Mouse (Mus musculus) midbrain, embryonic 10.5 days (tissue): Measurements from ENCODE around the gene Dscam. TPM values are rescaled to one million over a fixed set of nuclear protein-coding genes. Genes with fewer than 3 reads are reported as not detected.

Experiments used
- DNase-seq: peaks from one replicate; pipeline ENCODE4 v3.0.0-alpha.2; 2017; ENCODE audit warnings: low spot score
- H3K27ac ChIP-seq: fragments of 300-500 bp; sonication (generic); replicated peaks from 2 replicates; pipeline ENCODE4 v1.5.1; 2016; ENCODE audit warnings: mild to moderate bottlenecking
- H3K27me3 ChIP-seq: fragments of 300-500 bp; sonication (generic); 2 replicates; pipeline ENCODE4 v1.6.1; 2016; ENCODE audit warnings: low read depth, mild to moderate bottlenecking; ENCODE audit not compliant: poor library complexity, severe bottlenecking
- H3K36me3 ChIP-seq: fragments of 300-500 bp; sonication (generic); 2 replicates; pipeline ENCODE4 v1.6.1; 2016; ENCODE audit warnings: mild to moderate bottlenecking, moderate library complexity
- H3K4me1 ChIP-seq: fragments of 300-500 bp; sonication (generic); 2 replicates; pipeline ENCODE4 v1.6.1; 2016
- H3K4me3 ChIP-seq: fragments of 300-500 bp; sonication (generic); 2 replicates; pipeline ENCODE4 v1.5.1; 2016; ENCODE audit warnings: mild to moderate bottlenecking, moderate library complexity
- H3K9me3 ChIP-seq: fragments of 300-500 bp; sonication (generic); replicated peaks from 2 replicates; pipeline ENCODE4 v1.6.1; 2016; ENCODE audit warnings: mild to moderate bottlenecking
- WGBS: fragments of 180-500 bp; shearing (Covaris S2); methylation state at CpG from one replicate; pipeline ENCODE4 v1.1.7; 2016; 5-methylcytosine and 5-hydroxymethylcytosine counted together
- polyA plus RNA-seq: library from polyadenylated mRNA; unstranded; fragments of >200 nt; fragmentation: Nextera tagmentation; extraction: Ambion mirVana; gene quantifications from 2 replicates; pipeline ENCODE4 v1.2.1, GENCODE M21; 2016

The Dscam gene
- polyA plus RNA-seq, 1 experiment from 2014 or later: 0.46 TPM

GRCm38 (mm10) chr16:96695882-96696281 is 474.7 kb downstream of the Dscam start:
- no peaks in the 10 kb centered on the region for H3K9me3 ChIP-seq
- H3K4me3 ChIP-seq: no peak overlapping the region
- H3K27me3 ChIP-seq: no peaks in the 10 kb centered on the region
- H3K4me1 ChIP-seq: peaks cover 3% of the 10 kb centered on the region
- no peak overlapping the region for H3K27ac ChIP-seq
- DNase-seq: no peak
- no peaks in the 10 kb centered on the region for H3K36me3 ChIP-seq
- 87% methylated on average over 4 of the region's 4 CpGs for WGBS

GRCm38 (mm10) chr16:96691576-96691975 is 479.0 kb downstream of the Dscam start:
- H3K27ac ChIP-seq: no peak overlapping the region
- no peaks in the 10 kb centered on the region for H3K9me3 ChIP-seq
- 87% methylated on average over 6 of the region's 6 CpGs for WGBS
- no peaks in the 10 kb centered on the region for H3K27me3 ChIP-seq
- no peaks in the 10 kb centered on the region for H3K36me3 ChIP-seq
- H3K4me3 ChIP-seq: no peak overlapping the region
- peaks cover 25% of the 10 kb centered on the region for H3K4me1 ChIP-seq
- no peak for DNase-seq

GRCm38 (mm10) chr16:96690052-96690451 is 480.5 kb downstream of the Dscam start:
- H3K4me3 ChIP-seq: no peak overlapping the region
- H3K27ac ChIP-seq: 0 out of 2 replicates have a peak overlapping the region, but pooled peaks have one; percentile 38
- no peaks in the 10 kb centered on the region for H3K27me3 ChIP-seq
- DNase-seq: peak; percentile 37
- no peaks in the 10 kb centered on the region for H3K9me3 ChIP-seq
- peaks cover 25% of the 10 kb centered on the region for H3K4me1 ChIP-seq
- WGBS: 13% methylated on average over 1 of the region's 2 CpGs
- no peaks in the 10 kb centered on the region for H3K36me3 ChIP-seq

- WGBS: 13% methylated on average over 1 of the region's 1 CpGs
- H3K9me3 ChIP-seq: no peaks in the 10 kb centered on the region
- H3K4me3 ChIP-seq: no peak overlapping the region
- 0 out of 2 replicates have a peak overlapping the region, but pooled peaks have one; percentile 38 for H3K27ac ChIP-seq
- H3K36me3 ChIP-seq: no peaks in the 10 kb centered on the region
- H3K4me1 ChIP-seq: peaks cover 25% of the 10 kb centered on the region
- no peaks in the 10 kb centered on the region for H3K27me3 ChIP-seq
- DNase-seq: no peak
Observed at GRCm38 (mm10) chr16:96689419-96689818, 481.1 kb downstream of the Dscam start.

- WGBS: 88% methylated on average over 14 of the region's 14 CpGs
- no peak overlapping the region for H3K27ac ChIP-seq
- H3K27me3 ChIP-seq: no peaks in the 10 kb centered on the region
- H3K36me3 ChIP-seq: no peaks in the 10 kb centered on the region
- no peaks in the 10 kb centered on the region for H3K9me3 ChIP-seq
- no peak overlapping the region for H3K4me3 ChIP-seq
- no peak for DNase-seq
- peaks cover 14% of the 10 kb centered on the region for H3K4me1 ChIP-seq
Observed at GRCm38 (mm10) chr16:96685065-96685464, 485.5 kb downstream of the Dscam start.

- Histone ChIP-seq H3K4me3 (no peak overlapping the region), H3K27ac (no peak overlapping the region), H3K27me3 (no peaks in the 10 kb centered on the region), H3K4me1 (peaks cover 9% of the 10 kb centered on the region), H3K9me3 (no peaks in the 10 kb centered on the region), H3K36me3 (no peaks in the 10 kb centered on the region)
- WGBS: 29% methylated on average over 4 of the region's 4 CpGs
- peak; percentile 39 for DNase-seq
Observed at GRCm38 (mm10) chr16:96684581-96684980, 486.0 kb downstream of the Dscam start.

- 78% methylated on average over 5 of the region's 5 CpGs for WGBS
- Histone ChIP-seq H3K27ac (no peak overlapping the region), H3K27me3 (no peaks in the 10 kb centered on the region), H3K36me3 (no peaks in the 10 kb centered on the region), H3K4me3 (no peak overlapping the region), H3K9me3 (no peaks in the 10 kb centered on the region), H3K4me1 (no peaks in the 10 kb centered on the region)
- DNase-seq: no peak
Observed at GRCm38 (mm10) chr16:96682289-96682972, 488.1 kb downstream of the Dscam start.

GRCm38 (mm10) chr16:96679981-96680380 is 490.6 kb downstream of the Dscam start:
- H3K27ac ChIP-seq: no peak overlapping the region
- H3K9me3 ChIP-seq: no peaks in the 10 kb centered on the region
- no peaks in the 10 kb centered on the region for H3K36me3 ChIP-seq
- no peaks in the 10 kb centered on the region for H3K4me1 ChIP-seq
- no peak overlapping the region for H3K4me3 ChIP-seq
- DNase-seq: no peak
- no peaks in the 10 kb centered on the region for H3K27me3 ChIP-seq
- 85% methylated on average over 8 of the region's 8 CpGs for WGBS

- peaks cover 8% of the 10 kb centered on the region for H3K4me1 ChIP-seq
- H3K27ac ChIP-seq: no peak overlapping the region
- H3K4me3 ChIP-seq: no peak overlapping the region
- 80% methylated on average over 2 of the region's 2 CpGs for WGBS
- DNase-seq: no peak
- H3K27me3 ChIP-seq: no peaks in the 10 kb centered on the region
- H3K9me3 ChIP-seq: no peaks in the 10 kb centered on the region
- no peaks in the 10 kb centered on the region for H3K36me3 ChIP-seq
Observed at GRCm38 (mm10) chr16:96677471-96677870, 493.1 kb downstream of the Dscam start.

- no peaks in the 10 kb centered on the region for H3K36me3 ChIP-seq
- H3K27me3 ChIP-seq: no peaks in the 10 kb centered on the region
- no peaks in the 10 kb centered on the region for H3K9me3 ChIP-seq
- no peak overlapping the region for H3K27ac ChIP-seq
- DNase-seq: no peak
- 80% methylated on average over 1 of the region's 1 CpGs for WGBS
- H3K4me1 ChIP-seq: peaks cover 8% of the 10 kb centered on the region
- H3K4me3 ChIP-seq: no peak overlapping the region
Observed at GRCm38 (mm10) chr16:96676663-96677062, 493.9 kb downstream of the Dscam start.

GRCm38 (mm10) chr16:96673191-96673847 is 497.2 kb downstream of the Dscam start:
- no peaks in the 10 kb centered on the region for H3K27me3 ChIP-seq
- no peak for DNase-seq
- 77% methylated on average over 25 of the region's 25 CpGs for WGBS
- peaks cover 8% of the 10 kb centered on the region for H3K4me1 ChIP-seq
- no peak overlapping the region for H3K4me3 ChIP-seq
- H3K9me3 ChIP-seq: no peaks in the 10 kb centered on the region
- H3K27ac ChIP-seq: no peak overlapping the region
- no peaks in the 10 kb centered on the region for H3K36me3 ChIP-seq

- WGBS: 71% methylated on average over 11 of the region's 11 CpGs
- Histone ChIP-seq H3K4me1 (peaks cover 8% of the 10 kb centered on the region), H3K4me3 (no peak overlapping the region), H3K36me3 (no peaks in the 10 kb centered on the region), H3K27ac (no peak overlapping the region), H3K27me3 (no peaks in the 10 kb centered on the region), H3K9me3 (no peaks in the 10 kb centered on the region)
- no peak for DNase-seq
Observed at GRCm38 (mm10) chr16:96671603-96672374, 498.8 kb downstream of the Dscam start.

- WGBS: 84% methylated on average over 5 of the region's 5 CpGs
Observed at GRCm38 (mm10) chr16:96669706-96670105, 500.8 kb downstream of the Dscam start.

More at GRCm38 (mm10) chr16:96669706-96670105, 500.8 kb downstream of the Dscam start:
- no peak for DNase-seq
- Histone ChIP-seq H3K27me3 (no peaks in the 10 kb centered on the region), H3K27ac (no peak overlapping the region), H3K9me3 (no peaks in the 10 kb centered on the region), H3K36me3 (no peaks in the 10 kb centered on the region), H3K4me1 (peaks cover 8% of the 10 kb centered on the region), H3K4me3 (no peak overlapping the region)
